10 mouse cellular contexts compared by ENCODE assay signal in genomic region chr1:194687746-194688145, GRCm38 (mm10).
DNase-seq lines count a peak whose midpoint lies in the region; ATAC-seq and TF ChIP-seq lines count a peak whose summit lies in the region.
"Had no signal": no experiment of that assay in that cellular context is flagged by ENCODE, and none has a peak within 500 bp of the region (broad histone marks: within the 10 kb centered on the region; RNA-seq: fewer than 3 reads in every experiment).

No protein-coding gene starts in this region.

- no peaks in the 10 kb centered on the region for H3K9me3 ChIP-seq in midbrain, embryonic 11.5 days (ENCODE audit: control insufficient read depth, low read length)
- H3K9me3 ChIP-seq: megakaryocyte, embryonic 14.5 days had no signal

- intact Hi-C loops in left cerebral cortex, adult 2 months (cut with DNase I): loop anchor here (5.0 to 10.0 kb wide), 3 partner anchors 65 to 1240 kb away; no protein-coding TSS in a partner anchor
- intact Hi-C loops in left cerebral cortex, postnatal 25 days (cut with DNase I): loop anchor here (5.0 to 10.0 kb wide), 4 partner anchors 60 to 1243 kb away; no protein-coding TSS in a partner anchor

- peak overlapping the region; percentile 13; the same call in 1 of the 2 replicates for H3K27ac ChIP-seq in left cerebral cortex, adult 2 months
- H3K27ac ChIP-seq in midbrain, embryonic 11.5 days (ENCODE audit: low read depth, low read length): no peak overlapping the region

- no peak for ATAC-seq in midbrain, embryonic 11.5 days (ENCODE audit: low FRiP score)

- TF ChIP-seq CTCF in left cerebral cortex, adult 2 months (IDR thresholded peaks at IDR 0.05): no peak
- no peak for TF ChIP-seq CTCF in brain, embryonic 14.5 days (IDR thresholded peaks at IDR 0.05; ENCODE audit: borderline replicate concordance, extremely low read depth, insufficient read depth, insufficient read length)

- TF ChIP-seq POLR2A in brain, embryonic 14.5 days (IDR thresholded peaks at IDR 0.05; ENCODE audit: borderline replicate concordance, extremely low read depth, insufficient read depth, insufficient read length, poor library complexity, severe bottlenecking): no peak

- H3K36me3 ChIP-seq in midbrain, embryonic 11.5 days (ENCODE audit: control insufficient read depth, insufficient read depth, low read length): no peaks in the 10 kb centered on the region

- no peak overlapping the region for H3K9ac ChIP-seq in midbrain, embryonic 11.5 days (ENCODE audit: low read length)

- WGBS in midbrain, embryonic 11.5 days: 71% methylated on average over 1 of the region's 1 CpGs

- H3K4me1 ChIP-seq in midbrain, embryonic 11.5 days (ENCODE audit: control insufficient read depth, insufficient read depth, low read length): no peaks in the 10 kb centered on the region

- no peak overlapping the region for H3K4me2 ChIP-seq in midbrain, embryonic 11.5 days

- DNase-seq in left cerebral cortex, adult 2 months (ENCODE audit: extremely low spot score in 1 of 2, low spot score in 2 of 2): no peak
- DNase-seq in left cerebral cortex, postnatal 25 days (ENCODE audit: low spot score in 2 of 2): no peak
- DNase-seq in brain, embryonic 14.5 days (ENCODE audit: low read depth): peak; percentile 42
- DNase-seq in heart, adult 9 months (ENCODE audit: low spot score in 2 of 2): peak; percentile 50 to 58
- DNase-seq in lung, postnatal 36 days: peak; percentile 16
- no peak for DNase-seq in cerebellum, adult 11 months
- no peak for DNase-seq in midbrain, embryonic 11.5 days (ENCODE audit: low spot score, missing footprints)
- DNase-seq: cerebellum, adult 18-20 months; kidney, postnatal 14 days had no signal

- H3K27me3 ChIP-seq in midbrain, embryonic 11.5 days (ENCODE audit: control insufficient read depth, insufficient read depth, low read length): no peaks in the 10 kb centered on the region

- H3K4me3 ChIP-seq in left cerebral cortex, adult 2 months: no peak overlapping the region
- no peak overlapping the region for H3K4me3 ChIP-seq in midbrain, embryonic 11.5 days (ENCODE audit: low read depth, low read length)
- H3K4me3 ChIP-seq: megakaryocyte, embryonic 14.5 days had no signal

Comparison
In these comparisons a context has a peak if more than half of its experiments do, and no peak if none do; other contexts are left out.
1. DNase-seq: peak in brain, embryonic 14.5 days (single experiment), heart, adult 9 months (2 of 2) and lung, postnatal 36 days (single experiment); none in left cerebral cortex, adult 2 months (0 of 2), left cerebral cortex, postnatal 25 days (0 of 2), cerebellum, adult 11 months (single experiment) and midbrain, embryonic 11.5 days (single experiment).